Comparison of ENCODE assay signal across 16 mouse cellular contexts in the genomic region with DNA sequence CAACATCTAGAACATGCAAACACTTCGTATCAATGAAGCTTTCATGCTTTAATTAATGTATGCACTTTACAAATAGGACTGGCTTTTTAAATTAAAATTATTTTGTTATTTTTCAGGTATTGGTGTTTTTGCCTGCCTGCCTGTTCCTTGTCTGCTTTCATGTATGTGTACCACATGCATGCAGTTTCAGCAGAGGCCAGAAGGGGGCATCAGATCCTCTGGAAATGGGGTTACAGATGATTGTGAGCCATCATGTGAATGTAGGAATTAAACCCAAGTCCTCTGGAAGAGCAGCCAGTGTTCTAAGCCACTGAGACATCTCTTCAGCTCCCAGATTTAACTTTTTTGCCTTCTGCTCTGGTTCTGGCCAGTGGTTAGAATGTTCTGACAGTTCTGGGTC. TPM values are rescaled to one million over a fixed set of nuclear protein-coding genes. Genes with fewer than 3 reads are reported as not detected.
DNase-seq lines count a peak whose midpoint lies in the region; ATAC-seq and TF ChIP-seq lines count a peak whose summit lies in the region.
"Had no signal": no experiment of that assay in that cellular context is flagged by ENCODE, and none has a peak within 500 bp of the region (broad histone marks: within the 10 kb centered on the region; RNA-seq: fewer than 3 reads in every experiment).

No protein-coding gene starts in this region.

- no peaks in the 10 kb centered on the region for H3K9me3 ChIP-seq in kidney, postnatal 0 days (replicated peaks; ENCODE audit: low read length)
- no peaks in the 10 kb centered on the region for H3K9me3 ChIP-seq in forebrain, embryonic 15.5 days
- H3K9me3 ChIP-seq: G1E; heart, embryonic 15.5 days; limb, embryonic 12.5 days; midbrain, embryonic 12.5 days had no signal

- ATAC-seq in kidney, postnatal 0 days (replicated peaks; ENCODE audit: low FRiP score, low read depth) = no peak
- ATAC-seq in forebrain, embryonic 15.5 days (replicated peaks) = no peak

- 91% methylated on average over 1 of the region's 1 CpGs for WGBS in cerebellum, adult 2 months
- WGBS in kidney, postnatal 0 days = 89% methylated on average over 1 of the region's 1 CpGs
- 76% methylated on average over 1 of the region's 1 CpGs for WGBS in forebrain, embryonic 15.5 days

- TF ChIP-seq CTCF in cerebellum, adult 2 months (IDR thresholded peaks at IDR 0.05; ENCODE audit: borderline replicate concordance, insufficient read depth, low read depth, low read length) = no peak
- TF ChIP-seq CTCF in kidney, postnatal 0 days (IDR thresholded peaks at IDR 0.05; ENCODE audit: low read depth) = peak; percentile 39; the same call in 1 of the 2 replicates

- no peaks in the 10 kb centered on the region for H3K27me3 ChIP-seq in cerebellum, adult 2 months (ENCODE audit: control insufficient read depth, insufficient read depth, low read length)
- no peaks in the 10 kb centered on the region for H3K27me3 ChIP-seq in kidney, postnatal 0 days (ENCODE audit: insufficient read depth, low read length)
- H3K27me3 ChIP-seq in forebrain, embryonic 15.5 days = no peaks in the 10 kb centered on the region
- H3K27me3 ChIP-seq: heart, embryonic 15.5 days; limb, embryonic 12.5 days; midbrain, embryonic 12.5 days had no signal

- no peak for TF ChIP-seq POLR2A in cerebellum, adult 2 months (IDR thresholded peaks at IDR 0.05; ENCODE audit: borderline replicate concordance, insufficient read depth, low read length)

- no peak overlapping the region for H3K4me3 ChIP-seq in cerebellum, adult 2 months (replicated peaks; ENCODE audit: insufficient read depth, low read depth, low read length)
- no peak overlapping the region for H3K4me3 ChIP-seq in kidney, postnatal 0 days (replicated peaks; ENCODE audit: low read depth, low read length)
- no peak overlapping the region for H3K4me3 ChIP-seq in forebrain, embryonic 15.5 days
- H3K4me3 ChIP-seq: heart, embryonic 15.5 days; limb, embryonic 12.5 days; midbrain, embryonic 12.5 days had no signal

- no peaks in the 10 kb centered on the region for H3K4me1 ChIP-seq in cerebellum, adult 2 months (ENCODE audit: control insufficient read depth, insufficient read depth, low read length)
- H3K4me1 ChIP-seq in kidney, postnatal 0 days (replicated peaks; ENCODE audit: insufficient read depth, low read length) = no peaks in the 10 kb centered on the region
- H3K4me1 ChIP-seq in forebrain, embryonic 15.5 days = no peaks in the 10 kb centered on the region
- H3K4me1 ChIP-seq: heart, embryonic 15.5 days; limb, embryonic 12.5 days; midbrain, embryonic 12.5 days had no signal

- H3K36me3 ChIP-seq in kidney, postnatal 0 days (ENCODE audit: insufficient read depth, low read length) = no peaks in the 10 kb centered on the region
- no peaks in the 10 kb centered on the region for H3K36me3 ChIP-seq in forebrain, embryonic 15.5 days
- H3K36me3 ChIP-seq: G1E; heart, embryonic 15.5 days; limb, embryonic 12.5 days; midbrain, embryonic 12.5 days had no signal

- H3K27ac ChIP-seq in cerebellum, adult 2 months (ENCODE audit: insufficient read depth, low read length) = no peak overlapping the region
- no peak overlapping the region for H3K27ac ChIP-seq in kidney, postnatal 0 days
- H3K27ac ChIP-seq in forebrain, embryonic 15.5 days (replicated peaks) = no peak overlapping the region
- H3K27ac ChIP-seq: heart, embryonic 15.5 days; limb, embryonic 12.5 days; midbrain, embryonic 12.5 days had no signal

- peak; percentile 31 to 39 for DNase-seq in cerebellum, postnatal 10 days
- DNase-seq in cerebellum, adult 2 months = no peak
- DNase-seq in kidney, postnatal 0 days (ENCODE audit: low spot score) = no peak
- DNase-seq in kidney, adult 11 months = no peak
- peak; percentile 36 for DNase-seq in thymus, postnatal 4 days
- DNase-seq in thymus, postnatal 10 days (ENCODE audit: low spot score in 2 of 2) = no peak
- no peak for DNase-seq in Muller cell, postnatal 12 days (ENCODE audit: inconsistent ontology term)
- DNase-seq: cerebellum, adult 18-20 months; kidney, postnatal 25 days; lung, postnatal 10 days had no signal

- H3K9ac ChIP-seq in kidney, postnatal 0 days (ENCODE audit: low read depth, low read length) = no peak overlapping the region
- H3K9ac ChIP-seq in forebrain, embryonic 15.5 days (replicated peaks) = no peak overlapping the region
- H3K9ac ChIP-seq: heart, embryonic 15.5 days; limb, embryonic 12.5 days; midbrain, embryonic 12.5 days had no signal

- H3K4me2 ChIP-seq in kidney, postnatal 0 days (ENCODE audit: low read length) = no peak overlapping the region
- H3K4me2 ChIP-seq in forebrain, embryonic 15.5 days (replicated peaks) = no peak overlapping the region
- H3K4me2 ChIP-seq: heart, embryonic 15.5 days; limb, embryonic 12.5 days; midbrain, embryonic 12.5 days had no signal

RNA-seq across cellular contexts. Expression of a gene that starts 33.2 kb away (rescaled TPM):
- 13.2 and 14.3 TPM in 2 replicates for polyA plus RNA-seq in cerebellum, adult 2 months (2012; rRNA removed)
- polyA plus RNA-seq in kidney, postnatal 0 days (2015; fragmentation: Nextera tagmentation; extraction: Ambion mirVana) = 67.6 and 79.3 TPM in 2 replicates
- 9.7 and 11.7 TPM in 2 replicates for polyA plus RNA-seq in forebrain, embryonic 15.5 days (2015; fragmentation: Nextera tagmentation; extraction: Ambion mirVana)

RNA-seq across cellular contexts. Expression of a gene that starts 57.6 kb away (rescaled TPM):
- 9.5 and 9.7 TPM in 2 replicates for polyA plus RNA-seq in cerebellum, adult 2 months (2012; rRNA removed)
- polyA plus RNA-seq in kidney, postnatal 0 days (2015; fragmentation: Nextera tagmentation; extraction: Ambion mirVana) = not detected in 2 replicates
- polyA plus RNA-seq in forebrain, embryonic 15.5 days (2015; fragmentation: Nextera tagmentation; extraction: Ambion mirVana) = 1.7 and 1.8 TPM in 2 replicates
- polyA plus RNA-seq: embryonic facial prominence, embryonic 11.5 days; G1E had no signal

Comparison
In these comparisons a context has a peak if more than half of its experiments do, and no peak if none do; other contexts are left out.
1. DNase-seq: peak in cerebellum, postnatal 10 days (2 of 2) and thymus, postnatal 4 days (single experiment); none in cerebellum, adult 2 months (0 of 2), kidney, postnatal 0 days (single experiment), kidney, adult 11 months (single experiment), thymus, postnatal 10 days (0 of 2) and Muller cell, postnatal 12 days (single experiment).